Mouse (Mus musculus): ENCODE results near the gene Ano1. TPM values are rescaled to one million over a fixed set of nuclear protein-coding genes. Genes with fewer than 3 reads are reported as not detected.

The Ano1 gene
- polyA plus RNA-seq, 1 experiment from 2014 or later, result 2.6 TPM

- no peaks in the 10 kb centered on the region for H3K9me3 ChIP-seq (ENCODE audit: control insufficient read depth, low read length)
- ATAC-seq (ENCODE audit: insufficient read depth, low FRiP score, low TSS enrichment) (no peak), DNase-seq (ENCODE audit: low spot score) (no peak)
- H3K9ac ChIP-seq (ENCODE audit: low read length), result no peak overlapping the region
- H3K4me3 ChIP-seq (ENCODE audit: low read depth, low read length), result no peak overlapping the region
- no peak overlapping the region for H3K27ac ChIP-seq (ENCODE audit: low read depth, low read length)
- WGBS, result 92% methylated on average over 5 of the region's 5 CpGs
- no peaks in the 10 kb centered on the region for H3K4me1 ChIP-seq (ENCODE audit: control insufficient read depth, insufficient read depth, low read length)
- no peaks in the 10 kb centered on the region for H3K27me3 ChIP-seq (ENCODE audit: control insufficient read depth, insufficient read depth, low read length)
- H3K36me3 ChIP-seq (ENCODE audit: control insufficient read depth, insufficient read depth, low read length), result no peaks in the 10 kb centered on the region
- H3K4me2 ChIP-seq (ENCODE audit: low read depth), result no peak overlapping the region
Measured at GRCm38 (mm10) chr7:144787501-144787900, 35.7 kb upstream of the Ano1 start.

DNA sequence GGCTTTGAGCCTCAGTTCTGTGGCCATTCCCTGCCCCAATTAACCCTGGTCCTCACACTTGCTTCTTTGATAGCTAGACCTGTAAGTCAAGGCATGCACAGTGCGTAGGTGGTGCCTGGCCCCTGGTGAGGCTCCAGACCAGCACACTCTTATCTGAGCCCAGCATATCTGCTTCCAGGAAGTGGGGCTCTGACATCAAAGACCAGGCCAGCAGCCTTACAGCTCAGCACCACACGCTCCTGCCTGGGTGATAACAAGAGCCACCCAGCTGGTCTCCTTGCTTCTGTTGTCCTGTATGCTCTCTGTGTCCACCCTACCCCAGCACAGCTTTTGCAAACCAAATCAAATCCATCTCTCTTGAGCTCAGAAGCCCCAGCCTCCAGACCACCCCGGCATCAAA, 34.8 kb upstream of the Ano1 start:
- Histone ChIP-seq H3K4me3 (ENCODE audit: low read depth, low read length) (no peak overlapping the region), H3K4me1 (ENCODE audit: control insufficient read depth, insufficient read depth, low read length) (no peaks in the 10 kb centered on the region), H3K9me3 (ENCODE audit: control insufficient read depth, low read length) (no peaks in the 10 kb centered on the region), H3K27ac (ENCODE audit: low read depth, low read length) (no peak overlapping the region), H3K36me3 (ENCODE audit: control insufficient read depth, insufficient read depth, low read length) (no peaks in the 10 kb centered on the region), H3K9ac (ENCODE audit: low read length) (no peak overlapping the region), H3K27me3 (ENCODE audit: control insufficient read depth, insufficient read depth, low read length) (no peaks in the 10 kb centered on the region), H3K4me2 (ENCODE audit: low read depth) (no peak overlapping the region)
- no peak for DNase-seq (ENCODE audit: low spot score)
- ATAC-seq (ENCODE audit: insufficient read depth, low FRiP score, low TSS enrichment), result no peak
- WGBS, result 65% methylated on average over 3 of the region's 3 CpGs

GRCm38 (mm10) chr7:144784176-144784575, 32.4 kb upstream of the Ano1 start:
- no peak overlapping the region for H3K27ac ChIP-seq (ENCODE audit: low read depth, low read length)
- ATAC-seq (ENCODE audit: insufficient read depth, low FRiP score, low TSS enrichment) (no peak), DNase-seq (ENCODE audit: low spot score) (no peak)
- H3K36me3 ChIP-seq (ENCODE audit: control insufficient read depth, insufficient read depth, low read length), result no peaks in the 10 kb centered on the region
- no peaks in the 10 kb centered on the region for H3K27me3 ChIP-seq (ENCODE audit: control insufficient read depth, insufficient read depth, low read length)
- H3K9me3 ChIP-seq (ENCODE audit: control insufficient read depth, low read length), result no peaks in the 10 kb centered on the region
- H3K4me3 ChIP-seq (ENCODE audit: low read depth, low read length), result no peak overlapping the region
- no peak overlapping the region for H3K9ac ChIP-seq (ENCODE audit: low read length)
- H3K4me2 ChIP-seq (ENCODE audit: low read depth), result no peak overlapping the region
- WGBS, result 74% methylated on average over 4 of the region's 4 CpGs
- no peaks in the 10 kb centered on the region for H3K4me1 ChIP-seq (ENCODE audit: control insufficient read depth, insufficient read depth, low read length)

DNA sequence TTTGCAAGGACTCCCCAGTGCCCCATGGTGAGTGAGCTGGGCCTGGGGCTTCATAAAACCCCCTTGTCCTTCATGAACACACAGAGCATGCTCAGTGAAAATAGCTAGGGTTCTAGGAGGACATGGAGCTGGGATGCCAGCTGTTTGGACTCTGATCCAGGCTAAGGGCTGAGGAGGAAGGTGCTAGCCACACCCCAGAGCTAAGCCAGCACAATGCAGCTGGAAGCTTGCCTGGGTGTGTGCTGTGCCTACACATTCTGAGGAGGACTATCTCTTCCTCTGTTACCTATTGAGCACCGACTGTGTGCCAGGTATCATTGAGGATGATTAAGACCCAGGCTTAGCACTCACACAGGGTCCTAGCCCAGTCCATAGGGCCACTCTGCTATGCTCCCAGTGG, 30.6 kb upstream of the Ano1 start:
- no peak for ATAC-seq (ENCODE audit: insufficient read depth, low FRiP score, low TSS enrichment)
- WGBS, result 78% methylated on average over 1 of the region's 1 CpGs
- Histone ChIP-seq H3K9ac (ENCODE audit: low read length) (no peak overlapping the region), H3K27ac (ENCODE audit: low read depth, low read length) (no peak overlapping the region), H3K36me3 (ENCODE audit: control insufficient read depth, insufficient read depth, low read length) (no peaks in the 10 kb centered on the region), H3K4me2 (ENCODE audit: low read depth) (no peak overlapping the region), H3K27me3 (ENCODE audit: control insufficient read depth, insufficient read depth, low read length) (no peaks in the 10 kb centered on the region), H3K9me3 (ENCODE audit: control insufficient read depth, low read length) (no peaks in the 10 kb centered on the region), H3K4me1 (ENCODE audit: control insufficient read depth, insufficient read depth, low read length) (no peaks in the 10 kb centered on the region), H3K4me3 (ENCODE audit: low read depth, low read length) (no peak overlapping the region)
- DNase-seq (ENCODE audit: low spot score), result no peak

GRCm38 (mm10) chr7:144781337-144781736, 29.6 kb upstream of the Ano1 start:
- no peaks in the 10 kb centered on the region for H3K27me3 ChIP-seq (ENCODE audit: control insufficient read depth, insufficient read depth, low read length)
- H3K4me3 ChIP-seq (ENCODE audit: low read depth, low read length), result no peak overlapping the region
- no peak overlapping the region for H3K4me2 ChIP-seq (ENCODE audit: low read depth)
- no peaks in the 10 kb centered on the region for H3K36me3 ChIP-seq (ENCODE audit: control insufficient read depth, insufficient read depth, low read length)
- no peak overlapping the region for H3K27ac ChIP-seq (ENCODE audit: low read depth, low read length)
- WGBS, result 46% methylated on average over 5 of the region's 5 CpGs
- no peaks in the 10 kb centered on the region for H3K9me3 ChIP-seq (ENCODE audit: control insufficient read depth, low read length)
- H3K4me1 ChIP-seq (ENCODE audit: control insufficient read depth, insufficient read depth, low read length), result no peaks in the 10 kb centered on the region
- DNase-seq (ENCODE audit: low spot score) (peak; percentile 48), ATAC-seq (ENCODE audit: insufficient read depth, low FRiP score, low TSS enrichment) (no peak)
- no peak overlapping the region for H3K9ac ChIP-seq (ENCODE audit: low read length)

- DNase-seq (ENCODE audit: low spot score), result no peak
- no peak overlapping the region for H3K4me3 ChIP-seq (ENCODE audit: low read depth, low read length)
- H3K36me3 ChIP-seq (ENCODE audit: control insufficient read depth, insufficient read depth, low read length), result no peaks in the 10 kb centered on the region
- no peaks in the 10 kb centered on the region for H3K9me3 ChIP-seq (ENCODE audit: control insufficient read depth, low read length)
- WGBS, result 79% methylated on average over 8 of the region's 8 CpGs
- ATAC-seq (ENCODE audit: insufficient read depth, low FRiP score, low TSS enrichment), result no peak
- no peaks in the 10 kb centered on the region for H3K4me1 ChIP-seq (ENCODE audit: control insufficient read depth, insufficient read depth, low read length)
- H3K27me3 ChIP-seq (ENCODE audit: control insufficient read depth, insufficient read depth, low read length), result no peaks in the 10 kb centered on the region
- H3K27ac ChIP-seq (ENCODE audit: low read depth, low read length), result no peak overlapping the region
- H3K4me2 ChIP-seq (ENCODE audit: low read depth), result no peak overlapping the region
- no peak overlapping the region for H3K9ac ChIP-seq (ENCODE audit: low read length)
Measured at GRCm38 (mm10) chr7:144780190-144780589, 28.4 kb upstream of the Ano1 start.

DNA sequence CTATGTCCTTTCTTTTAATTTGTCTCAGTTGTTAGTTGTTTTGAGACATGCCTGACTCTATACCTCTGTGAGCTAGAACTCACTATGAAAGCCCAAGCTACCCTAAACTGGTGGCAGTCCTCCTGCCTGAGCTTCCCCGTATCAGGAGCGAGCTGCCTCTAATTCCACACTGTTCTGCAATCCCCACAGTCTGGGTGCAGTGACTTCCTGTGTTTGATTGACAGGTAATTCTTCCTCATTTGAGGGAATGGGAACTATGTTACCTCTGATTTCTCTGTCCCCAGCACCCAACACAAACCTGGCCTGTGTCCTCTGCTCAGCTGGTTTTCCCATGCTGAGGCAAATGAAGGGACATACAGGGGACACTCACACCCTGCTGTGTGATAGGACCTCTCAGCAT, 27.9 kb upstream of the Ano1 start:
- Histone ChIP-seq H3K27ac (ENCODE audit: low read depth, low read length) (no peak overlapping the region), H3K4me3 (ENCODE audit: low read depth, low read length) (no peak overlapping the region), H3K9ac (ENCODE audit: low read length) (no peak overlapping the region), H3K9me3 (ENCODE audit: control insufficient read depth, low read length) (no peaks in the 10 kb centered on the region), H3K27me3 (ENCODE audit: control insufficient read depth, insufficient read depth, low read length) (no peaks in the 10 kb centered on the region), H3K4me2 (ENCODE audit: low read depth) (no peak overlapping the region), H3K36me3 (ENCODE audit: control insufficient read depth, insufficient read depth, low read length) (no peaks in the 10 kb centered on the region), H3K4me1 (ENCODE audit: control insufficient read depth, insufficient read depth, low read length) (no peaks in the 10 kb centered on the region)
- WGBS, result 79% methylated on average over 2 of the region's 2 CpGs
- ATAC-seq (ENCODE audit: insufficient read depth, low FRiP score, low TSS enrichment) (no peak), DNase-seq (ENCODE audit: low spot score) (no peak)

DNA sequence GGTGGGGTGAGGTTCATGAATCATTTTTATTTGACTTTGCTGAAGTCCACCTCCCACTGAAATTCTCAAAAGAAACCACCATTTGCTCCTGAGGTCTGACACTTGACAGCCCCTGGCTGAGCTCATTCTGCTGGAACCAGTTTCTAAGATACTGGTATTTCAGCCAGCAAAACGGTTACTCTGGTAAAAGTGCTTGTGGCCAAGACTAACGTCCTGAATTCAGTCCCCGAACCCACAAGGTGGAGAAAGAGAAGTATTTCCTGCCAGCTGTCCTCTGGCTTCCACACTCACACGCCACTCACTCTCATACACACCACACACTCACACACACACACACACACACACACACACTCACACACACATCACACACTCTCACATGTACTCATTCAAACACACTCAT, 26.0 kb upstream of the Ano1 start:
- Histone ChIP-seq H3K9me3 (ENCODE audit: control insufficient read depth, low read length) (no peaks in the 10 kb centered on the region), H3K27me3 (ENCODE audit: control insufficient read depth, insufficient read depth, low read length) (no peaks in the 10 kb centered on the region), H3K27ac (ENCODE audit: low read depth, low read length) (no peak overlapping the region), H3K4me3 (ENCODE audit: low read depth, low read length) (no peak overlapping the region), H3K9ac (ENCODE audit: low read length) (no peak overlapping the region), H3K4me1 (ENCODE audit: control insufficient read depth, insufficient read depth, low read length) (no peaks in the 10 kb centered on the region), H3K4me2 (ENCODE audit: low read depth) (no peak overlapping the region), H3K36me3 (ENCODE audit: control insufficient read depth, insufficient read depth, low read length) (no peaks in the 10 kb centered on the region)
- 57% methylated on average over 4 of the region's 4 CpGs for WGBS
- ATAC-seq (ENCODE audit: insufficient read depth, low FRiP score, low TSS enrichment) (no peak), DNase-seq (ENCODE audit: low spot score) (no peak)

DNA sequence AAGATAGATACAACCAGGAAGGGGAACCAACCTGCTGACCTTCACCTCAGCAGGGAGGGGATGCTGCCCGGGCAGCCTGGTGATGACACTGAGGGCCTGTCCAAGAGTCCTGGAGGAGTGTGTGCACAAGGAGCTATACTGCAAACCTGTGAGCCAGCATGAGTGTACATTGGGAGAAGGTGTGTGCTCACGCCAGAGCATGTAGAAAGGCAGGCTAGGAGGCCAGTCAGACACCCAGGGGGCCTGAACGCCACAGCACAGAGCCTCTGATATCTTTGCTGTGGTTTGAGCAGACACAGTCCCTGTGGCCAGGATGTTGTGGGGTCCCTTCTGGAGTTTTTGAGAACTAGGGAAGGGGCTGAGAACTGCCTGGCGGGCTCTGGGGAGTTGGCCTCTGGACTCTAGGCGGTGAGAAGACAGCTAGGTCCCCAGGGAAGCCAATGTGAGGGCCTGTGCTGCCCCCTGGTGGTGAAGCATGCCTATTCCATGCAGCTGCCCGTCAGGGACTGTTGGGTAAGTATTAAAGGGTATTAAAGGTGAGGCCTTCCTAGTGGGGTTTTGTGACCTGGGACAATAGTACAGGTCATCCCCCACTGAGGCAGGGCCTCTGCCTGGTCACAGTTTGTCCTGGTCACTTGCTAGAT, 24.2 kb upstream of the Ano1 start:
- WGBS, result 40% methylated on average over 6 of the region's 6 CpGs
- Histone ChIP-seq H3K4me1 (ENCODE audit: control insufficient read depth, insufficient read depth, low read length) (no peaks in the 10 kb centered on the region), H3K27ac (ENCODE audit: low read depth, low read length) (no peak overlapping the region), H3K9me3 (ENCODE audit: control insufficient read depth, low read length) (no peaks in the 10 kb centered on the region), H3K27me3 (ENCODE audit: control insufficient read depth, insufficient read depth, low read length) (no peaks in the 10 kb centered on the region), H3K36me3 (ENCODE audit: control insufficient read depth, insufficient read depth, low read length) (no peaks in the 10 kb centered on the region), H3K9ac (ENCODE audit: low read length) (no peak overlapping the region), H3K4me2 (ENCODE audit: low read depth) (no peak overlapping the region), H3K4me3 (ENCODE audit: low read depth, low read length) (no peak overlapping the region)
- peak; percentile 48 for ATAC-seq (ENCODE audit: insufficient read depth, low FRiP score, low TSS enrichment)
- DNase-seq (ENCODE audit: low spot score), result peak; percentile 84
